Mouse (Mus musculus) olfactory bulb, adult 2 months (tissue): ENCODE results near the gene Rsc1a1. TPM values are rescaled to one million over a fixed set of nuclear protein-coding genes. Genes with fewer than 3 reads are reported as not detected.

Experiments
- H3K27ac ChIP-seq: fragments of 200-500 bp; 2 replicates; pipeline ENCODE4 v1.5.1; 2012; ENCODE audit warnings: low read depth, low read length; ENCODE audit not compliant: insufficient read depth
- H3K4me1 ChIP-seq: fragments of 200-500 bp; 2 replicates; pipeline ENCODE4 v1.6.1; 2012; ENCODE audit warnings: low read length; ENCODE audit not compliant: control insufficient read depth, insufficient read depth
- H3K4me3 ChIP-seq: fragments of 200-500 bp; 2 replicates; pipeline ENCODE4 v1.5.1; 2012; ENCODE audit warnings: mild to moderate bottlenecking, low read depth, low read length, moderate library complexity; ENCODE audit not compliant: insufficient read depth
- CTCF ChIP-seq: fragments of 200-500 bp; IDR thresholded peaks from 2 replicates; pipeline ENCODE4 v1.5.1; 2012; ENCODE audit warnings: low read depth, mild to moderate bottlenecking, low read length, moderate library complexity; ENCODE audit not compliant: insufficient read depth
- POLR2A ChIP-seq: fragments of 200-500 bp; IDR thresholded peaks from 2 replicates; pipeline ENCODE4 v1.6.1; 2012; ENCODE audit warnings: mild to moderate bottlenecking, low read depth, low read length, moderate library complexity; ENCODE audit not compliant: insufficient read depth
- WGBS: fragments of 180-500 bp; shearing (Covaris S2); methylation state at CpG from one replicate; pipeline ENCODE4 v1.1.7; 2018; 5-methylcytosine and 5-hydroxymethylcytosine counted together
- polyA plus RNA-seq: library from polyadenylated mRNA; stranded (reverse); fragments of >200 nt; gene quantifications from 2 replicates; pipeline ENCODE4 v1.2.4, GENCODE M21; 2012; ENCODE audit warnings: low replicate concordance; ENCODE audit not compliant: missing spikeins, insufficient read depth, insufficient read length

Gene Rsc1a1
- polyA plus RNA-seq, 1 experiment = not detected

GRCm38 (mm10) chr4:141651944-141652343, 33.5 kb downstream of the Rsc1a1 start:
- TF ChIP-seq CTCF (no peak), POLR2A (no peak)
- no peak overlapping the region for H3K4me3 ChIP-seq
- 90% methylated on average over 10 of the region's 10 CpGs for WGBS
- H3K27ac ChIP-seq = no peak overlapping the region
- peaks cover 35% of the 10 kb centered on the region for H3K4me1 ChIP-seq

DNA sequence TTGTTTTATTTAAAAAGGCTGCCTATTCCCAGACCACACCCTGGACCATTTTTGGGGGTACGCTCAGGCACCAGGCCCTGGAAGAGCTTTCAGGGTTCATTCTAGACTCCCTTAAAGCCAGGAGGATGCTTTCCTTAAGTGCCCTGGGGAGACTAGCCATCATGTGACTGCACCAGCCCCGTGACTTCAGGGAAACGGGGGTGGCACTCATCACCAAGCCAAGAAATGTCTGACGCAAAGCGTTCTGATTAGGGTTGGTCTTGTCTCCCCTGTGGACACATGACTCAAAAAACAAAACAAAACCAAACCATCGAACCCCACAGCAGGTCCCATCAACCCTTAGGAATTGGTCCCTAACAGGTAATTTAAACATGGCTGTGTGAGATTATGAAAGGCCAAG, 34.1 kb downstream of the Rsc1a1 start:
- Histone ChIP-seq H3K4me1 (peaks cover 32% of the 10 kb centered on the region), H3K27ac (no peak overlapping the region), H3K4me3 (no peak overlapping the region)
- WGBS = 65% methylated on average over 6 of the region's 6 CpGs
- TF ChIP-seq POLR2A = no peak
- TF ChIP-seq CTCF = no peak

- Histone ChIP-seq H3K4me3 (no peak overlapping the region), H3K27ac (no peak overlapping the region; the same call in 1 of the 2 replicates), H3K4me1 (peaks cover 30% of the 10 kb centered on the region)
- TF ChIP-seq POLR2A (no peak), CTCF (no peak)
- WGBS = 52% methylated on average over 6 of the region's 6 CpGs
These were observed 36.2 kb downstream of the Rsc1a1 start for GRCm38 (mm10) chr4:141649244-141649643.

DNA sequence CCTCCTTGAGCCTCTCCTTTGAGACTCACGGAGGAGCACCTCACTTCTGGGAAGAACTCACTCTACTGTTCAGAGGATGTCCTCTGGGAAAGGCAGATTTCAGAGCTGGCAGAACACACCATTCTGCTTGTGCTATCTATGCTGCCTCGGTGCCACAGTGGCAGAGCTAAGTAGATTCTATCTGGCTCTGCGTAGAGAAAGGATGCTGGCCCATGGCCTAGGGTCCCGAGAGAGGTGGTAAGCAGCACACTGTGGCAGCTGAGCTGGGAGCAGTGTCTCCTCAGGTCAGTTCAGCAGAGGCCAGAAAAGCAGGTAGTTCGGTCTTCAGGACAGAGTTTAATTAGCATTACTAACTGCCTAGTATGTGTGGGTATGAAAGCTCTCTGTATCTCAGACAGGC, 37.1 kb downstream of the Rsc1a1 start:
- 66% methylated on average over 5 of the region's 5 CpGs for WGBS
- no peak for TF ChIP-seq CTCF
- Histone ChIP-seq H3K4me3 (no peak overlapping the region), H3K27ac (no peak overlapping the region), H3K4me1 (peaks cover 31% of the 10 kb centered on the region)

- Histone ChIP-seq H3K27ac (no peak overlapping the region), H3K4me3 (no peak overlapping the region), H3K4me1 (peaks cover 33% of the 10 kb centered on the region)
- 84% methylated on average over 3 of the region's 3 CpGs for WGBS
- TF ChIP-seq CTCF = no peak
- TF ChIP-seq POLR2A = no peak
These were observed 38.2 kb downstream of the Rsc1a1 start for GRCm38 (mm10) chr4:141647187-141647586.

GRCm38 (mm10) chr4:141645988-141646387, 39.4 kb downstream of the Rsc1a1 start:
- peaks cover 33% of the 10 kb centered on the region for H3K4me1 ChIP-seq
- H3K27ac ChIP-seq = no peak overlapping the region
- TF ChIP-seq POLR2A (no peak), CTCF (no peak)
- no peak overlapping the region for H3K4me3 ChIP-seq
- WGBS = 92% methylated on average over 8 of the region's 8 CpGs

- WGBS = 19% methylated on average over 7 of the region's 7 CpGs
- Histone ChIP-seq H3K27ac (0 out of 2 replicates have a peak overlapping the region, but pooled peaks have one; percentile 31), H3K4me1 (peaks cover 24% of the 10 kb centered on the region), H3K4me3 (no peak overlapping the region)
- TF ChIP-seq CTCF (no peak), POLR2A (no peak)
These were observed 42.1 kb downstream of the Rsc1a1 start for GRCm38 (mm10) chr4:141643118-141643855.

DNA sequence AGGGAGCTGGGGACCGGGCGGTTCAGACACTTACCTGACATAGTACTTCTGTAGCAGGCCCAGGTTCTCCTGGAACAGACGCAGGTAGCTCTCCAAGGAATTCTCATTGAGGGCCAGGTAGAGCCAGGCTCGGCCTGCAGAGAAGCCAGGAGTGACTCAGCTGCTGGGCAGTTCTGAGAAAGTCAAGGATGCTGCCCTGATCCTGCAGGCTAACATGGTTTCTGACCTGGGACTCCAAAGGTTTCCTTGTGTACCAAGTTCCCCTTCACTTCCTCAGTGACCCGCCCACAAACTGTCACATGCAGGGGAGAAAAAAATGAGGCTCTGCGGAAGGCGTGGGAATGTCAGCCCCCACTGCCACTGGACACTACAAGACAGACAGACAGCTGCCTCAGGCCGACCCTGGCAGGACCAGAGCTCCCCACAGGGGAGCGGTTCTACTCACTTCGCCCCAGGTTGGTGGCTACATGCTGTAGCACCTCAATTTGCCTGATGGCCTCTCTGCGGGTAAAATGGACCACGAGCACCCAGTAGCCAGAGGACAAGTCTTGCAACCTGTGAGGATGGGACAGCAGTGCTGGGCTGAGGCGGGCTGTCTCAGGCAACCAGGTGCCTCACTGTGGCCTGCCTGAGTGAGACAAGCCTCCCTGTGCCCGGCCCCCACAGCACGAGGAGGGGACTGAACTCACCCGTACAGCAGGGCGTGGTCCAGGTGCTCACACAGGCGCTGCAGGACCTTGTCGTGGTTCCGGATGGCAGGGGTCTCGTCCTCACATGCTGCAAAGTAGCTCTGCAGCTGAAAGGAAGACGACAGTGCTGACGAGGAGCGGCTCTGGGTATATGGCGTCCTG, 43.2 kb downstream of the Rsc1a1 start:
- Histone ChIP-seq H3K4me3 (no peak overlapping the region), H3K27ac (no peak overlapping the region; the same call in 1 of the 2 replicates), H3K4me1 (peaks cover 24% of the 10 kb centered on the region)
- WGBS = 92% methylated on average over 25 of the region's 25 CpGs
- TF ChIP-seq POLR2A (no peak), CTCF (no peak)

- TF ChIP-seq POLR2A (no peak), CTCF (no peak)
- Histone ChIP-seq H3K4me1 (peaks cover 24% of the 10 kb centered on the region), H3K27ac (no peak overlapping the region), H3K4me3 (no peak overlapping the region)
- WGBS = 70% methylated on average over 7 of the region's 7 CpGs
These were observed 44.0 kb downstream of the Rsc1a1 start for GRCm38 (mm10) chr4:141641353-141641771.
